Mouse (Mus musculus) adrenal gland, postnatal 14 days (tissue): Measurements from ENCODE around the gene Plscr4. TPM values are rescaled to one million over a fixed set of nuclear protein-coding genes. Genes with fewer than 3 reads are reported as not detected.

Experiments
- DNase-seq: peaks from one replicate; pipeline ENCODE4 v3.0.0; 2021; ENCODE audit warnings: mixed read lengths
- total RNA-seq: library from RNA; stranded (reverse); gene quantifications from 2 replicates; pipeline ENCODE4 v1.2.3, GENCODE M21; 2021

The Plscr4 gene
- total RNA-seq, 1 experiment from 2014 or later: 12.0 TPM

GRCm38 (mm10) chr9:92511696-92512095, 54.5 kb downstream of the Plscr4 start:
- DNase-seq: no peak

DNA sequence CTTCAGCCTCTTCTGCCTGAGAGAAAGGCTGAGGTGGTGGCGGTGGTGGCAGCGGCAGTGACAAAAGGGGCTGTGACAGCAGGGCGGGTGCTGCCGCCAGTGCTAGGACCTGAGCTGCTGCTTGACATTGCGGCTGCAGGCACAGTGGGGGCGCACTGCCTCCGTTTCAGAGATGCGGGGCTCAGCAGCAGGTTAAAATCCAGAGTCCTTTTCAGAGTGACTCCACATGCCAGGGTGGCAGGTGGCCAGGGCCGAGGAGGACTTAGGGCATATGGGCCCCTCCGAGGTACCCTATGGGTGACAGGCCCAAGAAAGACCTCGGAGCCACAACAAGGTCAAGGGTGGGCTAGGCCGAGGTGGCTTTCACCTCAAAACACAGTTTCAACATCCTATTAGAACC, 59.9 kb downstream of the Plscr4 start:
- no peak for DNase-seq

DNA sequence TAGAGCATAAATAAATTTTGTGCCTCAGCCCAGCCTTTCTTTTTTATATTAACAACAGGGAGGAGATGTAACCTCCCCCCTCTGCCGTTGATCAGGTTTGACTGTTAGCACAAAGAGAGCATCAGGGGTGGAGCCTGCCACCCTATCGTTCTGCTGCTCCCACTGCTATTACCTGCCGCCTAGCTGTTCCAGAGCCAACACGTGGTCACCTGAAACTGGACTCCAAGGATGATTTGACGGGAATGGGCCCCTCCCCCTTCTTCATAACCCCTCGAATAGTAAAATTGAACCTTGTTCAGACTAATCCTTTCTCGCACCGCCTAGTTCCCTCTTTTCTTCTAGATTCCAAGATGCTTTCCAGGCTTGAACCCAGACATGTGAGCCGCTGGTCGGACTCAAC, 63.6 kb downstream of the Plscr4 start:
- no peak for DNase-seq

- DNase-seq: no peak
Measured at GRCm38 (mm10) chr9:92524506-92524905, 67.3 kb downstream of the Plscr4 start.

DNA sequence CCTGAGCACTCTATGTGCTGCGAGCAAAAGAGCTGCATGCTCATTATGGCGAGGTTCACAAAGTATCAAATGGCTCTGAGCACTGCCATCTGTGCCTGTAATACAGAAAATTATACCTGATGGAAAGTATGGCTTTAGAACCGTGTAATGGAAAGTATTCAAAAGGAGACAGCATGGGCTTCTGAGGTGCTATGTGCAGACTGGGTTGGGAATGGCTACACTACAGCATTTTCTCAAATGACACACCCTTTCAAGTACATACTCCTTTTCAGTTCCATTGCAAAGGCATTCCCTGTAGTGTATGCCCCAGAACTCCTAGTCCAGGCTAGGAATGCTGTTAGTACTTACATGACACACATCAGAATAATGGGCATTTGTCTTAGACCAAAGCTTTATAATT, 72.9 kb downstream of the Plscr4 start:
- DNase-seq: no peak

- DNase-seq: peak; percentile 43
Measured at GRCm38 (mm10) chr9:92537735-92538134, 80.6 kb downstream of the Plscr4 start.

- no peak for DNase-seq
Measured at GRCm38 (mm10) chr9:92538216-92538615, 81.0 kb downstream of the Plscr4 start.

Other genes with a start within 250 kb of the Plscr4 start
- 8.5 and 11.5 TPM in 2 replicates for gene Plscr1, start 207.6 kb upstream of the Plscr4 start, total RNA-seq
- 9.8 and 9.9 TPM in 2 replicates for gene Plscr2, start 181.8 kb upstream of the Plscr4 start, total RNA-seq
- gene 1700057G04Rik, start 148.0 kb upstream of the Plscr4 start, total RNA-seq: not detected in 2 replicates
- gene Plod2, start 84.8 kb downstream of the Plscr4 start, total RNA-seq: 182 and 200 TPM in 2 replicates